Mouse (Mus musculus) brain, embryonic 18.5 days (tissue): ENCODE results near the gene M1ap.

Source experiments
- DNase-seq: peaks from one replicate; pipeline ENCODE4 v3.0.0-alpha.2; 2012; ENCODE audit warnings: low read depth, low spot score

The M1ap gene

GRCm38 (mm10) chr6:82946651-82947050, at the start of gene M1ap:
M1ap (plus strand) TSS chr6:82946902.
- DNase-seq = no peak

- DNase-seq = no peak
Measured at GRCm38 (mm10) chr6:82897311-82897710, 49.4 kb upstream of the M1ap start.

GRCm38 (mm10) chr6:82898227-82898626, 48.5 kb upstream of the M1ap start:
- DNase-seq = no peak

DNA sequence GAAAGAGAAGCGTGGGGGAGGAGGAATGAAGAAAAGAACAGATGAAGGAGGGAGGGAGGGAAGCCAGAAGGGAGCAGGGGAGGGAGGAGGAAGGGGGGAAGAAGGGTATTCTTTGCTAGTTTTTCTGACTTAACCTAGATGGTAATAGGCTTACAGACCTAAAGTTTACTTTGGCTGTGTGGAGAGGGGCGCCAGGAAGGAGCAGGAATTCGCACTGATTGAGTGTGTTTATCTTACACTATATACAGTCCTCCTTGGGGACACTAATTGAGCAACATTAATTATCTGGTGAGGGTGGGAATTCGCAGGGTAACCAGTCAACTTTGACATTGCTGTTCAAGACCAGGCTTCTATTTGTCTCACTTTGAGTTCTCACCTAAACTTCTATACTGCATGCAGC, 48.0 kb upstream of the M1ap start:
- DNase-seq = no peak

DNA sequence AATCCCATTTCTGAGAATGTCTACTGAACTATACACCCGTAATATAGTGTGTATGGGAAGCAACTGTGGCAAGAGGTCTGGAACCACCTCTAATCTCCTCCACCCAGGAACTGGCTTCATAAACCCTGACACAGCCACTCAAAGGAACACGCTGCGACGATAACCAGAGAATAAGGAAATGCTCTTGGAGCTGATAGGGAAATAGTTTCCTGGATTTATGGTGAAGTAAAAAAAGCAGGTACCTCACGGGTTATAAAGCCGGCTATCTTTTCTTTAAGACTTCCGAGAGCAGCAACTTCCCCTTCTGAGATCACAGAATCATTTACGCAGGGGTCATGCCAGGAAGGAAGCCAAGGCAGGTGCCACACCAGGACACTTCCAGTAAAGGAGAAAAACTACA, 44.1 kb upstream of the M1ap start:
- no peak for DNase-seq

- no peak for DNase-seq
Measured at GRCm38 (mm10) chr6:82906985-82907384, 39.7 kb upstream of the M1ap start.

DNA sequence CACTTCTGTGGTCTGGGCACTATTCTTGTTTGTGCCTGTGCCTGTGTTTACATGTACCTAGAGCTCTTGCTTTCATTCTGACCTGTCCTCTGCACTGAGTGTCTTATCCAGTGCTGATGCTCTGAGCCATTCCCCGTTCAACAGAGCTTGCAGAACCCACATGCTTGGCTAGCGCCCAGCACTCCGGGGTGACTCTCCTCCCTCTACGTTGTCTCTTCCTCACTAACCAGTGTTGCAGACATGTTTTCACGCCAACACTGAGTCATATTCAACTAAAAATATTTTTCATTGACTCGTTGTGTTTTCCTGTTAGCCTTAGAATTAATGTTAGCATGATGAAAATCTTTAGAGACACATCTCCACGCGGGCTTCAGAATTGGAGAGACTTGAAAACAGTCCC, 38.7 kb upstream of the M1ap start:
- no peak for DNase-seq

GRCm38 (mm10) chr6:82909136-82909855, 37.4 kb upstream of the M1ap start:
- no peak for DNase-seq

DNA sequence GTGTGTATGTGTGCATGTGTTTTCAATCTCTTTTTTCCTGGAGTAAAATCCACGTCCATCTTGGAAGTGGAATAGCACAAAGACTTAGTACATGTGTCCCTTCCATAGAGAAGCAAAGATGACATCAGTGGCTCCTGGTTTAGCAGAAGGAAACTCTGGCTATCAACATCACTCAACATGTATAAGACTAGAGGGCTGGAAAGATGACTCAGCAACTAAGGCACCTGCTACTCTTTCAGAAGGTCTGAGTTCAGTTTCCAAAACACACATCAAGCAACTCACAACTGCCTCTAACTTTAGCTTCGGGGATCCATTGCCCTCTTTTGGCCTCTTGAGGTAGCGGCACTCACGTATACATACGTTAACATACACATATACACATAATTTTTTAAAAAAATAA, 35.4 kb upstream of the M1ap start:
- DNase-seq = no peak

DNA sequence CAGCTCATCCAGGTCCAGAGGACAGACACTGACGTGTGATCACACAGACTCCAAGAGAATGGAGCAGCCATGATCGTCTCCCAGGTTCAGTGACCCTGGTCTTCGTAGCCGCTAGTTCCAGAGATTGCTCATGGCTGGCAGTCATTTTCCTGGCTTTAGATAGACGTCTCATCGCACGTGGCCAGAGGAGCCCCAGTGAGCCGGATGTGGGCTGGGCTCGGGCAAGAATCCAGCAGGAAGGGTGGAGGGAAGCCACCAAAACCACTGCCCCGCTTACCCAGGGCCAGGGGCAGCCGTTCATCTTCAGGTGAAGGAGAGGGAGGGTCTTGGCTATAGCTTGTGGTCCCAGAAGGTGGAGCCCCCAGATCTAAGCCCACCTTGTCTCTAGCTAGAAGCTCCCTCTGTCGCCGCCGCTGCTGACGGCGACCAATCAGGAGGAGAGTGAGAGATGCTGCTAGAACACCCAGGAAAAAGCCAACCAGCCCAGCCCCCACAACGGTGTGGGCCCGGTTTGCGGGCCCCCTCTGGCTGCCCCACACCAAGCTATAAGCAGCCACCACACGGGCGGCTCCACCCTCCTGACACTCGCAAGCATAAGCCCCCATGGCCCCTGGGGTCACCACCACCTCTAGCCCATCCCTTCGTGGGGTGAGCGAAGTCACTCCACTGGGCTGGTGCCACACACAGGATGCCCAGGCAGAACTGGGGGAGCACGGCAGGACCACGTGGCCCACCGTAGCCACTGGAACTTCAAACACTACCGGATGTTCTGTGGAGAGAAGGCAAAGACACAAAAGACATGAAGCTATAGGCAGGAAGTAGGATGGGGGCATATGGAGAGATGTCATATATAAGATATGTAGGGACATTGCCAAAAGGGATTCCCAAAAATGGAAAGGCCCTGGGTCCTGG, 33.1 kb upstream of the M1ap start:
- DNase-seq = no peak

DNA sequence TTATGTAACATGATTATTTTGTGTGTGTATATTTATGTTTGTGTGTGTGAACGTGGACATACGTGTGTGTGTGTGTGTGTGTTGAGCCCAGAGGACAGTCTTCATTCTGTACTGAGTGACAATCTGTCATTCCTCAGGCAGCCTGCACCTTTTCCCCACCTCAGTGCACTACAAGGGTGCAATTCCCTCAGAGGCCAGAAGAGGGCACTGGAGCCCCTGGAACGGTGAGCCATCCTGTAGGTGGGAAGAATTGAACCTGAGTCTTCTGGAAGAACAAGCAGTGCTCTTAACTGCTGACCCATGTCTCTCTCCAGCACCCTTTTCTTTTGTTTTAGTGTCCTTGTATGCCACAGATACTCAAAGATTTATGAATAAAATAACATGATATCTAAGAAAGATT, 30.8 kb upstream of the M1ap start:
- no peak for DNase-seq

GRCm38 (mm10) chr6:82916459-82916858, 30.2 kb upstream of the M1ap start:
- no peak for DNase-seq

DNA sequence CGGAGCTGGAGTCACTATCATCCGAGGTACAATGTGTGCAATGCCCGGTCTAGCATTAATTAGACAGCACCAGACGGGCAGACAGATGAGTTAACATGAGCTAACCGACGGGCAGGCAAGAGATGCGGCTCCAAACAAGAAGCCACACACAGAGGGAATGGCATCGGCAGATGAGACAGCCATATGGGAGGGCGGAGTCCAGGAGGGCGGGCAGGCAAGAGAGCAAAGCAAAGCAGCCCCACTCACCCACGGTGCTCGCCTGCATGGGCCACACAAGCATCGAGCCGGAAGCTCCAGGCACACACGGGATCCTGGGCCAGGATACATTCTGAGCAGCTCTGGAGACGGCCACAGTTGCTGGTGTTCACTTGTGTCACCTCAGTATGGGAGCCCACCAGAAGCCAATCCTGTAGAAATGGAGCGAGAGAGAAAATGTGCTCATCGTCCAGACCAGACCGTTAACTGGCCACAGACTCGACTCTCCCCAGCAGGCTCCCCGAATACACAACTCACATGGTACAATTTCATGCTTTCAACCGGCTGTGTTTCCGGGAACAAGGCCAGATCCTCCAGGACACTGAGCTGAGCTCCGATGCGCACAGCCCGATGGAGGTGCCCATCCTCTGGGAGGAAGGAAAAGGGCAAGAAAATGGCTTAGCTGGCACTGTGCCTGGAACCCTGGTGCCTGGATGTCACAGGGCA, 29.5 kb upstream of the M1ap start:
- DNase-seq = peak; percentile 36

DNA sequence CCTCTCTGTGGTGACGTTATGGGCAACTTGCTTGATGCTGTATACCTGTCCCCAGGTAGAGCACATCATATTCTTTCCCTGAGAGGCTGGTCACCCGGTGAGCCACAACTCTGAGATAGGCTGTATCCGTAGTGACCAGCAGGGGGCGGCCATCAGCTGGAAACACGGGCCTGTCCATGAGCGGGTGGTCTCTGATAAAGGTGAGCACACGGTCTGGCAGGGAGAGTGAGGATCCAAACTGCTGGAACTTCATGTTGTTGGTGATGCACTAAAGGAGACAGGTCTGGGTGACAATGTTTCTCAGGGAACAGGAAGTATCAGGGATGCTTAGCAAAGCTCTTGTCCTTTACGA, 28.9 kb upstream of the M1ap start:
- no peak for DNase-seq

- no peak for DNase-seq
Measured at GRCm38 (mm10) chr6:82918371-82918770, 28.3 kb upstream of the M1ap start.

GRCm38 (mm10) chr6:82919520-82919919, 27.2 kb upstream of the M1ap start:
- no peak for DNase-seq

DNA sequence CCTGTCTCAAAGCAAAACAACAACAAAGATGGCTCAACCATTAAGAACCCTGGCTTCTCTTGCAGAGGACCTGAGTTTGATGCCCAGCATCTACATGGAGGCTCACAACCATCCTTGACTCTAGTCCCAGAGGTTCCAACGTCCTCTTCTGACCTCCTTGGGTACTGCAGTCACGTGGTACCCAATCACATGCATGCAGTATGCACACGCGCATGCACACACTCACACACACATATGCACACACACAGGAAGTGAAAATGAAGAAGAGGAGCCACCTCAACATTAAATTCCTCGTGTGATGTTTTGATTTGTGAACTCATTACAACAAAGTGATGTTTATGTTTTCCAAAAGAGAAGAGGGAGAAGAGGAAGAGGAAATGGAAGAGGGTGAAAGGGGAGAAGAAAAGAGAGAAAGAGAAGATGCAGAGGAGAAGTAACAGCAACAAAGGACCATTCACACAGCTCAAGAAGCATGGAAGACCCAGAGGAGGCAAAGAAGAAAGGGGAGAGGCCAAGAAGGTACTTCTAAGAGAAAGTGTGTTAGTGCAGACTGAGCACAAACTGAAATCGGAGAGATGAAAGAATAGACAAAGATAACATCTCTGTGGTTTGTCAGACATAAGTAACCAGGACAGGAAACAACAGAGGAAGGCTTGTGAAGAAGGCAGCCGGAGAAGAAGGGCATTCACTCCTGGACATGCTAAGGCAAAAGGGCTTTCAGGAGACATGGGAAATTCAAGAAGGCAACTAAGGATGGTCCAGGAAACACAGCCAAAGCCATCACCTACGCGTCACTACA, 25.1 kb upstream of the M1ap start:
- DNase-seq = no peak

GRCm38 (mm10) chr6:82925005-82925404, 21.7 kb upstream of the M1ap start:
- DNase-seq = no peak

GRCm38 (mm10) chr6:82926106-82926505, 20.6 kb upstream of the M1ap start:
- DNase-seq = no peak

DNA sequence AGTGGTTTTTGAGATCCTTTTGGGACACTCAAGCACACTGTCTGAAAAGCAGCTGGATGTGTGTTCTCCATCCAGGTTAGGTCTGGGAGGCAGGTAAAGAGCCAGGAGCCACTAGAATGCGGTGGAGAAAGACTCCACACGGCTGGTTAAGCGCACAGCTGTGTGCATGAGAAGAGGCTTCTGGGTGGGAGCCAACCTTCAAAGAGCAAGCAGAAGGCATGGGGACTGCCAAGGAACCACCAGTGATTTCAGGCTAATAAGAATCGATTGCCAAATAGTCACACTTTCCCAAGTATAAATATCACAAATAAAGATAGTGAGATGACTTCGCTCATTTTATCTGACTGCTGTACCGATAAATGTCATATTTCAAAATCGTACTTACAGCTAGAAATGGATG, 20.2 kb upstream of the M1ap start:
- DNase-seq = no peak

DNA sequence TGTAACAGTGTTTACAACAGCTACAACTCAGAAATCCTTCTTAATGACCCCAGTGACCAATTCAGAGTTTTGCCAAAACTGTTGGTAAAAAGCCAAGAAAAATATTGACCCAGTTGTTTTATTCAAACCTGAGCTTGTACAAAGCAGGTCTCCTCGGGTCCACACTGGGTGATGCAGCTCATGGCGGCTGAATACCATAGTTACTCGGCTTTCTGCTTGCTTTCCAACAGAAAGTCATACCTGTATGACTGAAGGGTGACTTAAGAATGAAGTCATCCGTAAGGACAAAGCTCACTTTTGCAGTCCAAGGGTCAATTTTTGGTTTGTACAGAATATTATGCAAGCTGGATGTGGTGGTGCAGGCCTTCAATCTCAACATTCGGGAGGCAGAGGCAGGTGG, 19.1 kb upstream of the M1ap start:
- no peak for DNase-seq
